Mouse (Mus musculus) liver, embryonic 15.5 days (tissue): Measurements from ENCODE around the gene Efcab6. TPM values are rescaled to one million over a fixed set of nuclear protein-coding genes. Genes with fewer than 3 reads are reported as not detected.

ENCODE experiments used
- ATAC-seq: fragments of 200-750 bp; cut with Nextera tagmentation; 2 replicates; pipeline ENCODE4 v1.8.0; 2017; ENCODE audit warnings: moderate number of reproducible peaks, mild to moderate bottlenecking, moderate library complexity; ENCODE audit not compliant: insufficient read depth
- H3K27ac ChIP-seq: fragments of 300-500 bp; sonication (generic); replicated peaks from 2 replicates; pipeline ENCODE4 v1.5.1; 2015; ENCODE audit warnings: mild to moderate bottlenecking, inconsistent platforms
- H3K27me3 ChIP-seq: fragments of 300-500 bp; sonication (generic); 2 replicates; pipeline ENCODE4 v1.6.1; 2015; ENCODE audit warnings: mild to moderate bottlenecking, inconsistent platforms
- H3K36me3 ChIP-seq: fragments of 300-500 bp; sonication (generic); replicated peaks from 2 replicates; pipeline ENCODE4 v1.6.1; 2015; ENCODE audit warnings: moderate library complexity, mild to moderate bottlenecking, inconsistent platforms
- H3K4me1 ChIP-seq: fragments of 300-500 bp; sonication (generic); replicated peaks from 2 replicates; pipeline ENCODE4 v1.6.1; 2015; ENCODE audit warnings: inconsistent platforms
- H3K4me2 ChIP-seq: fragments of 300-500 bp; sonication (generic); 2 replicates; pipeline ENCODE4 v1.6.1; 2015; ENCODE audit warnings: moderate library complexity, mild to moderate bottlenecking, inconsistent platforms
- H3K4me3 ChIP-seq: fragments of 300-500 bp; sonication (generic); replicated peaks from 2 replicates; pipeline ENCODE4 v1.5.1; 2015; ENCODE audit warnings: mild to moderate bottlenecking, inconsistent platforms
- H3K9ac ChIP-seq: fragments of 300-500 bp; sonication (generic); 2 replicates; pipeline ENCODE4 v1.6.1; 2015; ENCODE audit warnings: moderate library complexity, mild to moderate bottlenecking, inconsistent platforms
- H3K9me3 ChIP-seq: fragments of 300-500 bp; sonication (generic); replicated peaks from 2 replicates; pipeline ENCODE4 v1.6.1; 2016; ENCODE audit warnings: inconsistent platforms
- WGBS: fragments of 180-500 bp; shearing (Covaris S2); methylation state at CpG from one replicate; pipeline ENCODE4 v1.1.7; 2015; ENCODE audit warnings: mixed read lengths; ENCODE audit not compliant: insufficient replicate concordance; 5-methylcytosine and 5-hydroxymethylcytosine counted together
- polyA plus RNA-seq: library from polyadenylated mRNA; unstranded; fragments of >200 nt; fragmentation: Nextera tagmentation; extraction: Ambion mirVana; gene quantifications from 2 replicates; pipeline ENCODE4 v1.2.1, GENCODE M21; 2015

Efcab6 gene
- polyA plus RNA-seq, 1 experiment from 2014 or later, result not detected

GRCm38 (mm10) chr15:83999071-83999470 lies 66.1 kb downstream of the Efcab6 start:
- Histone ChIP-seq H3K4me3 (no peak overlapping the region), H3K27me3 (no peaks in the 10 kb centered on the region), H3K36me3 (no peaks in the 10 kb centered on the region), H3K27ac (no peak overlapping the region), H3K4me2 (no peak overlapping the region), H3K9me3 (no peaks in the 10 kb centered on the region), H3K9ac (no peak overlapping the region), H3K4me1 (no peaks in the 10 kb centered on the region)
- ATAC-seq, result no peak
- 37% methylated on average over 3 of the region's 3 CpGs for WGBS

GRCm38 (mm10) chr15:83998586-83998985 lies 66.6 kb downstream of the Efcab6 start:
- no peak overlapping the region for H3K27ac ChIP-seq
- no peak overlapping the region for H3K9ac ChIP-seq
- no peaks in the 10 kb centered on the region for H3K9me3 ChIP-seq
- H3K4me2 ChIP-seq, result no peak overlapping the region
- no peaks in the 10 kb centered on the region for H3K36me3 ChIP-seq
- ATAC-seq, result no peak
- WGBS, result 43% methylated on average over 7 of the region's 7 CpGs
- no peaks in the 10 kb centered on the region for H3K27me3 ChIP-seq
- H3K4me1 ChIP-seq, result no peaks in the 10 kb centered on the region
- no peak overlapping the region for H3K4me3 ChIP-seq

- H3K4me3 ChIP-seq, result no peak overlapping the region
- H3K27me3 ChIP-seq, result no peaks in the 10 kb centered on the region
- no peaks in the 10 kb centered on the region for H3K36me3 ChIP-seq
- H3K4me1 ChIP-seq, result no peaks in the 10 kb centered on the region
- no peak overlapping the region for H3K4me2 ChIP-seq
- H3K27ac ChIP-seq, result no peak overlapping the region
- 26% methylated on average over 19 of the region's 19 CpGs for WGBS
- ATAC-seq, result no peak
- H3K9ac ChIP-seq, result no peak overlapping the region
- no peaks in the 10 kb centered on the region for H3K9me3 ChIP-seq
Observed at GRCm38 (mm10) chr15:83998115-83998514, 67.1 kb downstream of the Efcab6 start.

- no peaks in the 10 kb centered on the region for H3K36me3 ChIP-seq
Observed at GRCm38 (mm10) chr15:83997550-83997949, 67.6 kb downstream of the Efcab6 start.

DNA sequence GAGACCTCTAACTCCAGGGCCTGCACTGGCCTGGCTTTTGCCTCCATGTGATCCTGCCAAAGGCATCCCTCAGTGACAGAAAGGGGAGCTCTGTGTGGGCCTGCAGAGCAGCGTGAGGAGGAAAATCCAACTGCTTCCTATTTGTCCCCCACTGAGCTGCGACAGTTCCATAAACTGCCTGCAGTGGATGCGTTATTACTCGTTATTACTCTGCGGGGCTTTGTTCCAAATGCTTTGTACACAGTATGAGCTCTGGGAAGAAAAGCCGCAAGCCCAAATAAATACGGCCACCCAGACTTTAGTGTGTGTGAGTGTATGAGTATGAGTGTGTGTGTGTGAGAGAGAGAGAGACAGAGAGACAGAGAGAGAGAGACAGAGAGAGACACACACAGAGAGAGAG lies 68.3 kb downstream of the Efcab6 start:
- H3K4me3 ChIP-seq, result no peak overlapping the region
- H3K4me1 ChIP-seq, result no peaks in the 10 kb centered on the region
- no peak overlapping the region for H3K27ac ChIP-seq
- no peaks in the 10 kb centered on the region for H3K27me3 ChIP-seq
- ATAC-seq, result no peak
- H3K9me3 ChIP-seq, result no peaks in the 10 kb centered on the region
- 68% methylated on average over 7 of the region's 7 CpGs for WGBS
- no peak overlapping the region for H3K4me2 ChIP-seq
- no peak overlapping the region for H3K9ac ChIP-seq
- no peaks in the 10 kb centered on the region for H3K36me3 ChIP-seq

More at GRCm38 (mm10) chr15:83997550-83997949, 67.6 kb downstream of the Efcab6 start:
- no peak overlapping the region for H3K27ac ChIP-seq
- no peak overlapping the region for H3K9ac ChIP-seq
- no peak for ATAC-seq
- no peaks in the 10 kb centered on the region for H3K4me1 ChIP-seq
- no peaks in the 10 kb centered on the region for H3K9me3 ChIP-seq
- WGBS, result 31% methylated on average over 4 of the region's 4 CpGs
- H3K4me3 ChIP-seq, result no peak overlapping the region
- H3K4me2 ChIP-seq, result no peak overlapping the region
- no peaks in the 10 kb centered on the region for H3K27me3 ChIP-seq

GRCm38 (mm10) chr15:83992191-83992590 lies 73.0 kb downstream of the Efcab6 start:
- ATAC-seq, result no peak

DNA sequence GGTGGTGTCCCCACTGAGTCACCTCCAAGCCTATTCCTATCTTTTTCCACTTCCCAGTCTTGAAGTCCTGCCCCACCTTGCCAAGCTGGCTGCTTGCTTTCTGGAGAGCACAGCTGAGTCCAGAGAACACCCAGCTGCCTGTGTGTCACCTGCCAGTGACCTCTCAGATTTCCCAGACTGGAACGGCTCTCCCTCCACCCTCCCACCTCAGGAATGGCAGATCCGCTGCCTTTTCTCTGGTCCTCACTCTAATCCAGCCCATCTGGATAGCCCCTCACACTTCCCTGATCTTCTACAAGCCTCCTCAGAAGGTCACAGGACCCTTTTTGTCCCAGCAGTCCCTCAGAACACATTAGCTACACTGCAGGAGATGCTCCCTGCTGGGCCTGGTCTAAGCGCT lies 73.7 kb downstream of the Efcab6 start:
- H3K4me2 ChIP-seq, result no peak overlapping the region
- no peaks in the 10 kb centered on the region for H3K27me3 ChIP-seq
- WGBS, result 34% methylated on average over 3 of the region's 3 CpGs
- H3K9me3 ChIP-seq, result no peaks in the 10 kb centered on the region
- no peaks in the 10 kb centered on the region for H3K4me1 ChIP-seq
- H3K4me3 ChIP-seq, result no peak overlapping the region
- no peak for ATAC-seq
- H3K36me3 ChIP-seq, result no peaks in the 10 kb centered on the region
- H3K9ac ChIP-seq, result no peak overlapping the region
- H3K27ac ChIP-seq, result no peak overlapping the region

More at GRCm38 (mm10) chr15:83992191-83992590, 73.0 kb downstream of the Efcab6 start:
- no peak overlapping the region for H3K4me2 ChIP-seq
- no peaks in the 10 kb centered on the region for H3K27me3 ChIP-seq
- H3K9ac ChIP-seq, result no peak overlapping the region
- no peaks in the 10 kb centered on the region for H3K36me3 ChIP-seq
- no peaks in the 10 kb centered on the region for H3K4me1 ChIP-seq
- no peaks in the 10 kb centered on the region for H3K9me3 ChIP-seq
- WGBS, result 59% methylated on average over 15 of the region's 15 CpGs
- no peak overlapping the region for H3K4me3 ChIP-seq
- no peak overlapping the region for H3K27ac ChIP-seq

GRCm38 (mm10) chr15:83989241-83989640 lies 75.9 kb downstream of the Efcab6 start:
- no peak for ATAC-seq
- Histone ChIP-seq H3K9me3 (no peaks in the 10 kb centered on the region), H3K27me3 (no peaks in the 10 kb centered on the region), H3K4me2 (no peak overlapping the region), H3K9ac (no peak overlapping the region), H3K27ac (no peak overlapping the region), H3K4me3 (no peak overlapping the region), H3K4me1 (no peaks in the 10 kb centered on the region), H3K36me3 (no peaks in the 10 kb centered on the region)
- 70% methylated on average over 5 of the region's 5 CpGs for WGBS

DNA sequence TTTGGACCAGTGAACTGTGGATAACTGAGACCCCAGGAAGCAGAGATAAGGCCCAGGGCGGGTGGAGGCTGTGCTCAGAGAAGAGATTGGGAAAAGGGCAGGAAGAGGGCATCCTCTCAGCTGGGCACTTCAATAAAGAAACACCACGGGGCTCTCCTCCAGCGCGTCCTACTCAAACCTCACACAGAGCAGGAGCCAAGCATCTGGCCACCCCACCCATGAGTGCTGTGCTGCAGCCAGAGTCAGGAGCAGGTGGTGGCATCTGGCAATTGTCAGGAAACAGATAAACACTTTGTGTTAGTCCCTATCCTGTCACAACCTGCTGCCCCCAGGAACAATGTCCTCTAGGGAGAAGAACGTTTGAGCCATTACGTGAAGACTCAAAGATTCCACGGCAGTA lies 77.1 kb downstream of the Efcab6 start:
- WGBS, result 32% methylated on average over 7 of the region's 7 CpGs
- ATAC-seq, result no peak
- H3K9ac ChIP-seq, result no peak overlapping the region
- no peak overlapping the region for H3K4me2 ChIP-seq
- no peaks in the 10 kb centered on the region for H3K27me3 ChIP-seq
- no peaks in the 10 kb centered on the region for H3K9me3 ChIP-seq
- H3K4me1 ChIP-seq, result no peaks in the 10 kb centered on the region
- H3K27ac ChIP-seq, result no peak overlapping the region
- H3K4me3 ChIP-seq, result no peak overlapping the region
- no peaks in the 10 kb centered on the region for H3K36me3 ChIP-seq

GRCm38 (mm10) chr15:83982186-83982936 lies 82.8 kb downstream of the Efcab6 start:
- no peak overlapping the region for H3K27ac ChIP-seq
- H3K4me3 ChIP-seq, result no peak overlapping the region
- WGBS, result 49% methylated on average over 14 of the region's 14 CpGs
- H3K4me1 ChIP-seq, result no peaks in the 10 kb centered on the region
- H3K27me3 ChIP-seq, result no peaks in the 10 kb centered on the region
- H3K9ac ChIP-seq, result no peak overlapping the region
- H3K36me3 ChIP-seq, result no peaks in the 10 kb centered on the region
- ATAC-seq, result no peak
- H3K9me3 ChIP-seq, result no peaks in the 10 kb centered on the region
- no peak overlapping the region for H3K4me2 ChIP-seq

GRCm38 (mm10) chr15:83978865-83979264 lies 86.3 kb downstream of the Efcab6 start:
- no peak overlapping the region for H3K4me3 ChIP-seq
- H3K4me2 ChIP-seq, result no peak overlapping the region
- H3K9ac ChIP-seq, result no peak overlapping the region
- no peaks in the 10 kb centered on the region for H3K36me3 ChIP-seq
- ATAC-seq, result no peak
- no peaks in the 10 kb centered on the region for H3K9me3 ChIP-seq
- H3K27me3 ChIP-seq, result no peaks in the 10 kb centered on the region
- no peak overlapping the region for H3K27ac ChIP-seq
- 37% methylated on average over 6 of the region's 6 CpGs for WGBS
- no peaks in the 10 kb centered on the region for H3K4me1 ChIP-seq

DNA sequence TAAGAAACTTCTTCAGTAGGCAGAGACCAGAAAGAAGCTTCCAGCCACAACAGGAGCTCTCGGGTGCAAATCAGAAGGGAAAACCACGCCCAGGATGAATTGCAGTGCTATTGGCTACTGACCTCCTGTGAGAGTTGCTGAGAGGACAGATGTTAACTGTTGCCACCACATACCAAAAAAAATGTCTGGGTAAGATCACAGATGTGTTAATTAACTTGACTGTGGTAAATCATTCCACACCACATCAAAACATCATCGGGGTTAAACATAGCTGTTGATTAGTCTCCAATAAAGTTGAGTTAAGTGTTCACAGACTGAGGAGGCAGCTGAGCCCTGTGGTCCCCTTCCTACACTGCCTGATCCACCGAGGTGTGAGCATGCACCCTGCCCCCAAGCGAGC lies 88.1 kb downstream of the Efcab6 start:
- ATAC-seq, result no peak
- WGBS, result 14% methylated on average over 5 of the region's 5 CpGs
- Histone ChIP-seq H3K36me3 (no peaks in the 10 kb centered on the region), H3K27ac (no peak overlapping the region), H3K4me1 (no peaks in the 10 kb centered on the region), H3K4me3 (no peak overlapping the region), H3K4me2 (no peak overlapping the region), H3K9me3 (no peaks in the 10 kb centered on the region), H3K9ac (no peak overlapping the region), H3K27me3 (no peaks in the 10 kb centered on the region)
